In genomic region chr9:61077807-61078206, GRCm38 (mm10) we compare ENCODE assay signal across 12 mouse cellular contexts.
"Had no signal": no experiment of that assay in that cellular context is flagged by ENCODE, and none has a peak within 500 bp of the region (broad histone marks: within the 10 kb centered on the region; RNA-seq: fewer than 3 reads in every experiment).

No protein-coding gene starts in this region.

- H3K9me3 ChIP-seq: neural tube, embryonic 15.5 days; stomach, embryonic 15.5 days had no signal

- DNase-seq: retina, postnatal 1 day; right cerebral cortex, adult 18-20 months; right cerebral cortex, postnatal 14 days; right cerebral cortex, postnatal 25 days; right cerebral cortex, postnatal 4 days; spleen, adult 18-20 months; thymus, adult 18-20 months; thymus, postnatal 36 days; thymus, postnatal 4 days had no signal

- H3K9ac ChIP-seq: neural tube, embryonic 15.5 days; stomach, embryonic 15.5 days had no signal

- H3K27ac ChIP-seq: neural tube, embryonic 15.5 days; stomach, embryonic 15.5 days; stomach, postnatal 0 days had no signal

- H3K36me3 ChIP-seq: neural tube, embryonic 15.5 days; stomach, embryonic 15.5 days had no signal

- H3K4me3 ChIP-seq: neural tube, embryonic 15.5 days; stomach, embryonic 15.5 days had no signal

- H3K4me1 ChIP-seq: stomach, embryonic 15.5 days had no signal

- H3K4me2 ChIP-seq: neural tube, embryonic 15.5 days; stomach, embryonic 15.5 days had no signal
